Mouse (Mus musculus) kidney, adult 2 months (tissue): ENCODE measurements around the gene B3gnt2. TPM values are rescaled to one million over a fixed set of nuclear protein-coding genes. Genes with fewer than 3 reads are reported as not detected.
A peak's percentile ranks its signal among the peaks of the same experiment; 100 is the strongest.

Experiments
- DNase-seq: peaks from one replicate; pipeline ENCODE4 v3.0.0; 2021
- H3K27ac ChIP-seq: fragments of 200-500 bp; 2 replicates; pipeline ENCODE4 v1.5.1; 2012; ENCODE audit warnings: low read depth, low read length, control low read depth, inconsistent platforms; ENCODE audit not compliant: insufficient read depth
- H3K27me3 ChIP-seq: fragments of 200-500 bp; replicated peaks from 2 replicates; pipeline ENCODE4 v1.6.1; 2012; ENCODE audit warnings: mild to moderate bottlenecking, moderate library complexity, low read length, inconsistent platforms; ENCODE audit not compliant: control insufficient read depth, insufficient read depth
- H3K36me3 ChIP-seq: fragments of 200-500 bp; 2 replicates; pipeline ENCODE4 v1.6.1; 2012; ENCODE audit warnings: mild to moderate bottlenecking, moderate library complexity, low read length, inconsistent platforms; ENCODE audit not compliant: control insufficient read depth, insufficient read depth
- H3K4me1 ChIP-seq: fragments of 200-500 bp; 2 replicates; pipeline ENCODE4 v1.6.1; 2011; ENCODE audit warnings: low read length; ENCODE audit not compliant: control insufficient read depth, insufficient read depth
- H3K4me3 ChIP-seq: fragments of 200-500 bp; 2 replicates; pipeline ENCODE4 v1.5.1; 2011; ENCODE audit warnings: mild to moderate bottlenecking, low read depth, low read length, control low read depth; ENCODE audit not compliant: insufficient read depth
- CTCF ChIP-seq: fragments of 200-500 bp; conservative IDR thresholded peaks from 2 replicates; pipeline ENCODE4 v1.5.1; 2011; ENCODE audit warnings: low read depth, mild to moderate bottlenecking, control low read depth, low read length, moderate library complexity, mixed read lengths; ENCODE audit not compliant: insufficient read depth, insufficient read length
- POLR2A ChIP-seq: fragments of 200-500 bp; IDR thresholded peaks from one replicate; pipeline ENCODE4 v1.6.1; 2011; ENCODE audit warnings: low read depth, low read length, control low read depth
- WGBS: fragments of 180-500 bp; shearing (Covaris S2); methylation state at CpG from one replicate; pipeline ENCODE4 v1.1.7; 2018; 5-methylcytosine and 5-hydroxymethylcytosine counted together
- polyA plus RNA-seq: library from polyadenylated mRNA; depleted of rRNA; stranded (reverse); fragments of >200 nt; gene quantifications from 2 replicates; pipeline ENCODE4 v1.2.3, GENCODE M21; 2012

The B3gnt2 gene
- polyA plus RNA-seq, 1 experiment = 21.0 TPM

GRCm38 (mm10) chr11:22872307-22872680, 11.5 kb upstream of the B3gnt2 start:
- peaks cover 15% of the 10 kb centered on the region for H3K4me1 ChIP-seq
- TF ChIP-seq POLR2A = no peak
- no peak for TF ChIP-seq CTCF
- H3K36me3 ChIP-seq = no peaks in the 10 kb centered on the region
- no peak for DNase-seq
- peak overlapping the region; percentile 72 for H3K27ac ChIP-seq
- peak overlapping the region; percentile 27; the same call in 1 of the 2 replicates for H3K4me3 ChIP-seq
- 19% methylated on average over 4 of the region's 4 CpGs for whole genome bisulfite sequencing
- no peaks in the 10 kb centered on the region for H3K27me3 ChIP-seq

DNA sequence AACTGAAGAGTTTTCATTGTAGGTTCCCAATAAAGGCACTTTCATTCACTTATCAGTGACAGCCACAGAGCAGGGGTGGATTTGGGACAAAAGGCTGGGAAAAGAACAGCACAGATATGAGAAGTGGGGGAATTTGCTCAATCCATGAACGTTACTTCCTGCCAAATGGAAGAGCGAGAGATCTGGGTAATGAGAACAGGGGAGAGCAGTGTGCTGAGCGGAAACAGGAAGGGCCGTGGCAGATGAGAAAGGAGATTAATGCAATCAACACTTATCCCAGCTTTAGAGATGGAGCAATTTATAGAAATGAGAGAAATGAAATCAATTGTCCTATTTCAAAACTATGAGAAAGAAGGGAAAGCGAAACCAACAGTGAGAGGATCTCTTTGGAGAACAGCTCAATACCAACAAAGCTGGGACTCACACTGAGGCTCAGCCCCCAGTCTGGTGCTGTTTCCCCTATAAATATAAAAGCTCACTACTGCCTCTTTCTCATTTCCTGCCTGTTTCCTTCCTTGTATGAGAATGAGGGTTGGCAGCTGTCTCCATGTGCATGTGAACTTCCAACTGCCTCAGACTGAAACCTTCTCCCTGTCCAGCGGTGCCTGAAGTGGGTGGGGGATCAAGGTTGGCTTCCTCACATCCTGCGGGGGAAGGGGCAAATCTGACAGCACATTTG, 11.0 kb upstream of the B3gnt2 start:
- TF ChIP-seq CTCF (no peak), POLR2A (no peak)
- H3K4me3 ChIP-seq = peak overlapping the region; percentile 27; the same call in 1 of the 2 replicates

DNA sequence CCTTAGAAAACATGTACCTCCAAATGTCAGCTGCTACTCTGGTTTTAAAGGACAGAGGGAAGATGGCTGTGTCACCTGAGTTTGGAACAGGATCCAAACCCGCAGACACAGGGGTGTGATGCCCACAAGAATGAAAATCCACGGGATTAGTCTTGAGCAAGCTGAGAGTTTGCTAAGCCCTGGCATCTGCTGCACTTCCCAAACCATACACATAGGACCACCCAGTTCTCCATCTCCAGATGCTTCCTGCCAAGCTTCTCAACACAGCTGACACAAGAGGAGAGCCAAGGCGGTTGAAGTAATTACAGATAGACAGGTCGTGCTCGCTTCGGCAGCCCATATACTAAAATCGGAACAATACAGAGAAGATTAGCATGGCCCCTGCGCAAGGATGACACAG, 7.8 kb upstream of the B3gnt2 start:
- Histone ChIP-seq H3K36me3 (no peaks in the 10 kb centered on the region), H3K4me1 (peaks cover 14% of the 10 kb centered on the region), H3K4me3 (no peak overlapping the region), H3K27ac (no peak overlapping the region), H3K27me3 (no peaks in the 10 kb centered on the region)
- DNase-seq = no peak
- TF ChIP-seq POLR2A (no peak), CTCF (no peak)
- WGBS = 89% methylated on average over 8 of the region's 8 CpGs

More for the DNA sequence above, 11.0 kb upstream of the B3gnt2 start:
- no peaks in the 10 kb centered on the region for H3K36me3 ChIP-seq
- H3K27ac ChIP-seq = peak overlapping the region; percentile 72
- 50% methylated on average over 7 of the region's 7 CpGs for WGBS
- H3K4me1 ChIP-seq = peaks cover 15% of the 10 kb centered on the region
- H3K27me3 ChIP-seq = no peaks in the 10 kb centered on the region
- peak; percentile 38 for DNase-seq

DNA sequence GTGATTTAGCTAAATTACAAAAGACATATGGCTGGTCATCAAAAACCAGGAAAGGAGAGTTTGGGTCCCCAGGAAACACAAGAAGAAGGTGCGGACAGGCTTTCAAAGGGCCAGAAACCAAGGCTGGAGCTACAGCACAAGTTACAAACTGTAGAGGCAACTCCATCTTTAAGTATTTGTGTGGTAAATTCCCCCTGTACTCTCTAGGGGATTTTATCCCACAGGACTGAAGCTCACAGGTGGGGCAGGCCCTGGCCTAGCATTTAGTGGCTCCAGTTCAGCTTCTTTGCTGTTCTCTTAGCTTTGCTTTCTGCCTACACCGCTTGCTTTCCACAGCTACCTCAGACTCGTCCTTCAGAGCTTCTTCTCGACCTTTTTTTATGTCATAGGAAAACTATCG, 6.9 kb upstream of the B3gnt2 start:
- Histone ChIP-seq H3K4me1 (peaks cover 7% of the 10 kb centered on the region), H3K27ac (no peak overlapping the region), H3K36me3 (no peaks in the 10 kb centered on the region), H3K27me3 (no peaks in the 10 kb centered on the region), H3K4me3 (no peak overlapping the region)
- WGBS = 92% methylated on average over 5 of the region's 5 CpGs
- DNase-seq = no peak
- no peak for TF ChIP-seq POLR2A
- TF ChIP-seq CTCF = no peak

GRCm38 (mm10) chr11:22865635-22866246, 5.0 kb upstream of the B3gnt2 start:
- TF ChIP-seq POLR2A = no peak
- TF ChIP-seq CTCF = no peak
- H3K4me1 ChIP-seq = no peaks in the 10 kb centered on the region
- no peak overlapping the region for H3K4me3 ChIP-seq
- 87% methylated on average over 7 of the region's 7 CpGs for WGBS
- H3K27ac ChIP-seq = no peak overlapping the region
- no peak for DNase-seq
- no peaks in the 10 kb centered on the region for H3K27me3 ChIP-seq
- no peaks in the 10 kb centered on the region for H3K36me3 ChIP-seq

DNA sequence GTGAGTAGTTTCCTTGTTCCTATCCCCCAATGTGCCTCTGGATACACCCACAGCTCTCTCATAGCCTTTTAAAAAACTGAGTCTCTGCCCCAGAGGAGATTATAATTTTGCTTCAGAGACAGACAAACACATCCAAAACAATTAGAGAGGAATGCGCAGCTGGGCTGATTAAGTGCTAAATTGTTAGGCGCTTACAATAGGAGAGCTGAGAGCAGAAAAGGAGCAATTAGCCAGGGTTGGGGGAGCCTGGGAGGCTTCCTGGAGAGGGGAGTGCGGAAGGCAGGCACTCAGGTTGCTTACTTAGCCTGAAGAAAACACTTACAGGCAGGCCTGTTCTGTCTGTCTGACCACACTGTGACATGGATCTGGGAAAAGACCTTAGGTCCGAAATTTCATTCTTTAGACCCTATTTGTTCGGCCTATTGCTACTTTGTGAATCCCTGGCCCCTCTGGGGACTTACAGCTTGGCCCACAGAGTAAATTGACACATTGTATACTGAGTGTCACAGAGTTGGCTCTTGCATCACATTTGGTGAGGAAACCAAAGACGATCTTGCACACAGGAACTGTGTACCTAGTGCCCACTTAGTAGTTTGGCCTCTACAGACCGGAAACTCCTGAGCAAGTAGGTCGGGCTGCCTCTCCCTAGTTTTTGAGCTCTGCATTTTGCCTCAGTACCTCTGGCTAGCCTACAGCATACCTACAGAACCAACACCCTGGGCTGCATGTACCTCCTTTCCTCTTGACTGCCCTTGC, 3.7 kb upstream of the B3gnt2 start:
- Histone ChIP-seq H3K4me3 (no peak overlapping the region), H3K27me3 (no peaks in the 10 kb centered on the region), H3K27ac (no peak overlapping the region), H3K4me1 (peaks cover 3% of the 10 kb centered on the region; the same call in 1 of the 2 replicates), H3K36me3 (no peaks in the 10 kb centered on the region)
- no peak for TF ChIP-seq CTCF
- TF ChIP-seq POLR2A = no peak
- DNase-seq = no peak
- 88% methylated on average over 8 of the region's 8 CpGs for whole genome bisulfite sequencing

DNA sequence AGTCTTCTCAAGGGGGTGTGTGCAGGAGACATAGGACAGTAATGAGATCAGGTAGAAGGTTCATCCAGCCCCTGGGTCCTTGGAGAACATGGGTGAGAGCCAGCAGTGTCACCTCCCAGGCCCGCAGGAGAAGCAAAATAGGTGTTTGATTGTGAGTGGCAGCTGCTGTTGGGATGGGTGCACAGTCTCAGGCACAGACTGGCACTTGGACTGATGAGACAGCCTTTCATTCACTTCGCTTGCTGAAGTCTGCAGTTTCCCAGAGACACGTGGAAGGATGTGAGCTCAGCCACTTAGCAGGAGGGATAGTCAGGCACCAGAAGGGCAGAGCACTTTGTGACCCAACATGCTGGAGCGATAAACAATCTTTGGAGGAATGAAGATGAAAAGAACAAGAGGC, 2.8 kb upstream of the B3gnt2 start:
- H3K27ac ChIP-seq = no peak overlapping the region
- 65% methylated on average over 4 of the region's 4 CpGs for WGBS
- no peaks in the 10 kb centered on the region for H3K36me3 ChIP-seq
- no peak overlapping the region for H3K4me3 ChIP-seq
- TF ChIP-seq POLR2A (no peak), CTCF (no peak)
- peak; percentile 36 for DNase-seq
- H3K27me3 ChIP-seq = no peaks in the 10 kb centered on the region
- H3K4me1 ChIP-seq = peaks cover 3% of the 10 kb centered on the region; the same call in 1 of the 2 replicates
